Mouse (Mus musculus) brown adipose tissue, adult 24 weeks (tissue): ENCODE measurements around the gene Bola1. TPM values are rescaled to one million over a fixed set of nuclear protein-coding genes. Genes with fewer than 3 reads are reported as not detected.
A peak's percentile ranks its signal among the peaks of the same experiment; 100 is the strongest.
"Not testable (repeated sequence)": the region's sequence is repeated elsewhere in the genome, so short reads cannot be mapped to it uniquely, and the experiment has no call there.

Experiments used
- H3K27ac ChIP-seq: fragments of 200-500 bp; replicated peaks from 2 replicates; pipeline ENCODE4 v1.5.1; 2012; ENCODE audit warnings: low read depth, mild to moderate bottlenecking, low read length
- H3K4me1 ChIP-seq: fragments of 200-500 bp; 2 replicates; pipeline ENCODE4 v1.6.1; 2012; ENCODE audit warnings: low read length, mixed read lengths; ENCODE audit not compliant: control insufficient read depth, insufficient read depth, insufficient read length
- H3K4me3 ChIP-seq: fragments of 200-500 bp; 2 replicates; pipeline ENCODE4 v1.5.1; 2012; ENCODE audit warnings: low read depth, mild to moderate bottlenecking, low read length, moderate library complexity; ENCODE audit not compliant: insufficient read depth
- polyA plus RNA-seq: library from polyadenylated mRNA; stranded (reverse); fragments of >200 nt; gene quantifications from 2 replicates; pipeline ENCODE4 v1.2.4, GENCODE M21; 2012; ENCODE audit not compliant: missing spikeins, insufficient read depth, insufficient read length

The Bola1 gene
- polyA plus RNA-seq, 1 experiment = 36.7 TPM

DNA sequence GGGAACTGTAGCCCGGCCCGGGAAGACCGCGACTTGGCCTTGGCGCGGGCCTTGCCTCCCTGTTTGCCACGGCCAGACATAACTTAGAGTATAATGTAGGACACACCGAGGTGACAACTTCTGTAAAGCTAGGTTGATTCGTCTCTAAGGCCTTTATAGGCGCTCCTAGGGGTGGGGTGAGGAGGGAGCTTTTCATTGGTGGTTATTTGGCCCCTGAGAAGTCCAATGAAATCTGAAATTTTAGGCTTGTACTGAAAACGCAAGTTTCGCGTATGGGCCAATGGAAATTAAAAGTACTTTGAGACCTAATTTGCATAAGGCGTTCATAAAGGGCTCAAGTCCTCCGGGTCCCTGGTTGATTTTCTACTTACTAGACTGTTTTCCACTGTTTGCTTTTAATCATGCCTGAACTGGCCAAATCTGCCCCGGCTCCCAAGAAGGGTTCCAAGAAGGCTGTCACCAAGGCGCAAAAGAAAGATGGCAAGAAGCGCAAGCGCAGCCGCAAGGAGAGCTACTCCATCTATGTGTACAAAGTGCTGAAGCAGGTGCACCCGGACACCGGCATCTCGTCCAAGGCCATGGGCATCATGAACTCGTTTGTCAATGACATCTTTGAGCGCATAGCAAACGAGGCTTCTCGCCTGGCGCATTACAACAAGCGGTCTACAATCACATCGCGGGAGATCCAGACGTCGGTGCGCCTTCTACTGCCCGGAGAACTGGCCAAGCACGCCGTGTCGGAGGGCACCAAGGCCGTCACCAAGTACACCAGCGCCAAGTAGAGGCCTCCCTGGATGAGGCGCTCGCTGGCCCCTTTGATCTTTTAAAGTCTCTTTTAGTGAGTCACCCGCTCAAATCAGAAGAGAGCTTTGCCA, 1.5 kb upstream of the Bola1 start, which contains the start of the genes Hist2h2ac and Hist2h2be:
Gene Hist2h2ac, minus strand, starts transcription at position 116 of the 875 bp plus-strand sequence.
Gene Hist2h2be, plus strand, starts transcription at position 355 of the 875 bp plus-strand sequence.
- Histone ChIP-seq H3K27ac (peak within 1 kb of the TSS; percentile 87), H3K4me1 (peaks cover 6% of the 10 kb centered on the region), H3K4me3 (peak within 1 kb of the TSS; percentile 85)

DNA sequence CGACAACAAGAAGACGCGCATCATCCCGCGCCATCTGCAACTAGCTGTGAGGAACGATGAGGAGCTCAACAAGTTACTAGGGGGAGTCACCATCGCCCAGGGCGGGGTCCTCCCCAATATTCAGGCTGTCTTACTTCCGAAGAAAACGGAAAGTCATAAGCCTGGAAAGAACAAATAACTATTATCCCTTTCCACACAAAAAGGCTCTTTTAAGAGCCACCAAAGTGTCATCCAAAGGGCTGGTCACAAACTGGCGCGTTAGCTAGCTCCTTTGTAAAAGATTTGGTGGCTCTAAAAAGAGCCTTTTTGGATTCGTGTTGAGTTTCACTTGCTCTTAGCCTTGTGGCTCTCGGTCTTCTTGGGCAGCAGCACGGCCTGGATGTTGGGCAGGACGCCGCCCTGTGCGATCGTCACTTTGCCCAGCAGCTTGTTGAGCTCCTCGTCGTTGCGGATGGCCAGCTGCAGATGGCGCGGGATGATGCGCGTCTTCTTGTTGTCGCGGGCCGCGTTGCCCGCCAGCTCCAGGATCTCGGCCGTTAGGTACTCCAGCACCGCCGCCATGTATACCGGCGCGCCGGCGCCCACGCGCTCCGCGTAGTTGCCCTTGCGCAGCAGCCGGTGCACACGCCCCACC, 739 bp upstream of the Bola1 start:
- Histone ChIP-seq H3K27ac (peak overlapping the region; percentile 87), H3K4me3 (peak overlapping the region; percentile 85)
- H3K4me1 ChIP-seq = not testable (repeated sequence)

- Histone ChIP-seq H3K27ac (peak overlapping the region; percentile 89), H3K4me1 (peaks cover 6% of the 10 kb centered on the region), H3K4me3 (peak overlapping the region; percentile 85)
Observed at GRCm38 (mm10) chr3:96219191-96219641, 293 bp downstream of the Bola1 start.

- Histone ChIP-seq H3K4me1 (no peaks in the 10 kb centered on the region), H3K27ac (no peak overlapping the region), H3K4me3 (no peak overlapping the region)
Observed at GRCm38 (mm10) chr3:96209242-96209641, 10.3 kb downstream of the Bola1 start.

DNA sequence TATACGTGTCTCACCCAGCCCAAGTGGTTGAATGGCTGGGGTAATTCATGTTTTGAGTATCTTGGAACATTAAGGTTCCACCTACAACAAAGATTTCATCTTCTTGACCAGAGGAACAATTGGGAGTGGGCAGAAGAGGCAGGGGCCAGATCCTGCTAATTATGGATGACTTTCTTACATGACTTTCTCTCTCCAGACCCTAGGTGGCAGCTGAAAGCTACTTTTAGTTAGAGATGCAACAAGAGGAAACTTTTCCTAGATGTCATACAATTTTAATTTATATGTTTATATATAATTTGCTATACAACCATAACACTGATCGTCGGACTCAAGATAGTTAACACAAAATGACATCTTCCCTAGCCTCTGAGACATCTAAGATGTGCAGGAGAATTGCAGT, 11.7 kb downstream of the Bola1 start:
- Histone ChIP-seq H3K27ac (no peak overlapping the region), H3K4me1 (no peaks in the 10 kb centered on the region), H3K4me3 (no peak overlapping the region)

DNA sequence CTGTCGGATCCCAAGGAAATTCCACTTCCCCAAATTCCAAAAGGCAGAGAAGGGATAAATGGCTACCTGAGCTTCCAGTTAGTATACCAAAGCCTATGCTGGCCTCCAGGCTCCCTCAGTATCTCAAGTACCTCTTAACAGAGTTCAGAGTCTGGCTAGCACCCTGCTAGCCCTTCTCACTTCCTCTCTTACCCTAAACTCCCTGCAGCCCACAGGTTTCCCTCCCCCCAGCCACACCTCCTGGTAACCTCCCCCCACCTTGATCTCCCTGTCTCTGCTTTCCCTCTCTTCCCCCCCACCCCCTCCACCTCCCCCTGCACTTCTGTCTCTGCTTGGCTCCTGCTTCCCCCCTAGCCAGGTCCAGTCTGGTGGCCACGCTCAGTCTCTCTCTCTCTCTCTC, 19.8 kb downstream of the Bola1 start:
- no peak overlapping the region for H3K27ac ChIP-seq
- no peaks in the 10 kb centered on the region for H3K4me1 ChIP-seq
- no peak overlapping the region for H3K4me3 ChIP-seq

DNA sequence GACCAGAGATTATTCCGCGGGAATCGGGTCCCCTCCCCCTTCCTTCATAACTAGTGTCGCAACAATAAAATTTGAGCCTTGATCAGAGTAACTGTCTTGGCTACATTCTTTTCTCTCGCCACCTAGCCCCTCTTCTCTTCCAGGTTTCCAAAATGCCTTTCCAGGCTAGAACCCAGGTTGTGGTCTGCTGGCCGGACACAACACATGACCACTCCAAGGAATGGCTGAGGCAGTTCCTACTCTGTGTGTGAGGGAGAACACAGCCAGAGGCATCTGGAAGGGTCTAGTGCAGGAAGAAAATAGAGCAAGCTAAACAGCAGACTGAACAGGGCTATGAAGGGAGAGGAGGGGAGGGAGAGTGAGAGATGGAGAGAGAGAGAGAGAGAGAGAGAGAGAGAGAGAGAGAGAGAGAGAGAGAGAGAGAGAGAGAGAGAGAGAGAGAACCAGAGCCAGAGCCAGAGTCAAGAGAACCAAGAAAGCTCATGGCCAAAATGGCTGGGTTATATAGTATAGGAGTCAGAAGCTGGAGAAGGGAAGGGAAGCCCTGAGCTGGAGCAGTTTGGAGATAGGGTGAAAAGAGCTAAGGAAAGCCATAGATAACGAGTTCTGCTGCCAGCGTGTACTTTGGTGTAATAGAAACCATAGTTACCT, 20.8 kb downstream of the Bola1 start:
- not testable (repeated sequence) for H3K4me1 ChIP-seq, H3K4me3 ChIP-seq

DNA sequence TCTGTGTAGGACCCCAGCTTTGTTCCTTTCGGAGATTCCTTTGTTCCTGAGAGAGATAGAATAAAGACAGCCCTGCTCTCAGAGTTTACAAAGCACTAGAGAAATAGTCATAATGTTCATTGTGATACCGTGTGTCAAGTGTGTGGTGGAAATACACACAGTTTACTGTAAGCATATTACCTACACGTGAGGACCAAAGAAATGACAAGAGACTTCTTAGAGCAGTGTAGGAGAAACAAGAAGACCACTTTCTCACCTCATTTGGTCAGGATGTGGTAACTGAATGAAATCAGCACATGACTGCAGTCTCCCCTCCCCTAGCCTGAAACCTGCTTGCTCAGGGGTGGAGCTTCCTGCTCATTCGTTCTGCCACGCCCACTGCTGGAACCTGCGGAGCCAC, 21.3 kb downstream of the Bola1 start:
- peak overlapping the region; percentile 3; the same call in 1 of the 2 replicates for H3K4me3 ChIP-seq
- H3K27ac ChIP-seq = no peak overlapping the region
- no peaks in the 10 kb centered on the region for H3K4me1 ChIP-seq

More for the DNA sequence above, 20.8 kb downstream of the Bola1 start:
- not testable (repeated sequence) for H3K27ac ChIP-seq

GRCm38 (mm10) chr3:96197129-96197749, 22.3 kb downstream of the Bola1 start:
- Histone ChIP-seq H3K4me1 (no peaks in the 10 kb centered on the region), H3K27ac (peak overlapping the region; percentile 87), H3K4me3 (peak overlapping the region; percentile 91)

DNA sequence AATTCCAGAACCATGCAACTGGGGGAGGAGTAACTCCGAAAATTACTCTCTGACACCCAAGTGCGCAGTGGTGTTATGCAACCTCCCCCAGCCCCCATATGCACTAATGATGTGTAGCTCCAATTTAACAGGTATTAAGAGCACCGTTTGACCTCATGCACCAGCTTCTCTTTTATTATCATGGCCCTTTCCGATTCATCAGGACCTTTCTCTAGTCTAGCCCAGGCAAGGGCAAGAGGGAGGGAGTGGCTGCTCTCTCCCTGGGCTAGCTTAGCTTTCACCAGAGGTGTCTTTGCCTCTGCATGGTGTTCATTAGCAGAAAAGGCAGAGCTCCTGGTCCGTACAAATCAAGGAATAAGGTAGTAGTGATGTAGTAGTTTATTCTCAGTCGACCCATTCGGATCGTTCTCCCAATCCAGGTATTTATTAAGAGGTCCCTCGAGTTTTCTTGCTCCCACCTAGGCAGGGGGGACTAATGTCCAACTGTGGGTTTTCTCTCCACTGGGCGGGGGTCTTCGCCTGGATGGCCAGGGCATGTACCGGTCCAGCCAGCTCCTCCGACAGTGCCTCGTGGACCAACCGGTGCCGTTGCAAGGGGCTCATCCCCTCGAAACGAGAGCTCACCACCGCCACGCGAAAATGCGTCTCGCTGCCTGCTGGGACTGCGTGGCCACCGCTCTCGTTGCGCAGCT, 22.9 kb downstream of the Bola1 start:
- H3K4me1 ChIP-seq = no peaks in the 10 kb centered on the region
- H3K27ac ChIP-seq = peak overlapping the region; percentile 87; the same call in 1 of the 2 replicates
- H3K4me3 ChIP-seq = peak overlapping the region; percentile 91

DNA sequence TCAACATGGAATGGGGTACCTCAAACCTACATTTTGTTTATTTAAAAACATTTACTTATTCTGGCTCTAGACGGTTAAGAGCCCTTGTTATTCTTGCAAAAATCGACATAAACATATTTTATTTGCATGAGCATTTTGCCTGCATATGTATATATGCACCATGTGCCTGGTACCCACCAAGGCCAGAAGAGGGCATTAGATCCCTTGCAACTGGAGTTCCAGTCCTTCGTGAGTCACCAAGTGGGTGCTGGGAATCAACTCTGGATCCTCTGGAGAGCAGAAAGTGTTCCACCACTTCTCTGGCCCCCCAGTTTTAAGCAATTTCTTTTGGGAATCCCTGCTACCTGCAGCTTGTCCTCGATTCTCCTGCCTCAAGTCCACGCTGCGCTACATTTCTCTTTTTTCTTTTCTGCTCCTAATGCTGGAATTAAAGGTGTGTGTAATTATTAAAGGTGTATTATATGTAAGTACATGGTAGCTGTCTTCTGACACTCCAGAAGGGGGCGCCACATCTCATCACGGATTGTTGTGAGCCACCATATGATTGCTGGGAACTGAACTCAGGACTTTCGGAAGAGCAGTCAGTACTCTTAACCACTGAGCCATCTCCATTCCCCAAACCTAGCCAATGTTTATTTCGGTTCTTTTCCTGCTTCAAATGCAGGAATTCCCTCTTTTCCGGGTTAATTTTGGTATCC, 23.7 kb downstream of the Bola1 start:
- no peak overlapping the region for H3K27ac ChIP-seq
- H3K4me3 ChIP-seq = no peak overlapping the region
- H3K4me1 ChIP-seq = no peaks in the 10 kb centered on the region

GRCm38 (mm10) chr3:96194966-96195365, 24.5 kb downstream of the Bola1 start:
- H3K4me3 ChIP-seq = no peak overlapping the region

GRCm38 (mm10) chr3:96192977-96193376, 26.5 kb downstream of the Bola1 start:
- Histone ChIP-seq H3K27ac (no peak overlapping the region), H3K4me3 (no peak overlapping the region), H3K4me1 (no peaks in the 10 kb centered on the region)

More at GRCm38 (mm10) chr3:96194966-96195365, 24.5 kb downstream of the Bola1 start:
- H3K27ac ChIP-seq = no peak overlapping the region
- H3K4me1 ChIP-seq = no peaks in the 10 kb centered on the region

DNA sequence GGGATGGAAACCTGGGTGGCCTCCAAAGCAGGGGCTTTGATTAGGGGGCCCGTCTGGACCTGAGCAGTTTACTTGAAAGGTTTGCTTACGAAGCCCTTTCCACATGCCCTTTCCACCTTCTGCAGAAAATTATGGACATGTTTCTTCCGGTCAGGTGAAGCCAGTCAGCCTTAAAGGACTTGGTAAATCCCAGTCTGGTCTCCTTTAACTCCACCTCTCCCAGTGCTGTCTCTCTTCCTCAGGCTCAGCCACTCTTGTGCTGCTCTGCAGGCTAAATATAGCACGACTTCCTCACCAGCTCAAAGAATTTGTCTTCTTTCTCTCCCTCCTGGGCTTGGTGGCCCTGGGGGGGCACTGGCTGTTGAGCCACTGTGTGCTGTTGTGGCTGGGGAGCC, 37.1 kb downstream of the Bola1 start:
- Histone ChIP-seq H3K27ac (no peak overlapping the region), H3K4me1 (no peaks in the 10 kb centered on the region), H3K4me3 (no peak overlapping the region)
